Mouse (Mus musculus): ENCODE measurements around the gene Papln.

Gene Papln

DNA sequence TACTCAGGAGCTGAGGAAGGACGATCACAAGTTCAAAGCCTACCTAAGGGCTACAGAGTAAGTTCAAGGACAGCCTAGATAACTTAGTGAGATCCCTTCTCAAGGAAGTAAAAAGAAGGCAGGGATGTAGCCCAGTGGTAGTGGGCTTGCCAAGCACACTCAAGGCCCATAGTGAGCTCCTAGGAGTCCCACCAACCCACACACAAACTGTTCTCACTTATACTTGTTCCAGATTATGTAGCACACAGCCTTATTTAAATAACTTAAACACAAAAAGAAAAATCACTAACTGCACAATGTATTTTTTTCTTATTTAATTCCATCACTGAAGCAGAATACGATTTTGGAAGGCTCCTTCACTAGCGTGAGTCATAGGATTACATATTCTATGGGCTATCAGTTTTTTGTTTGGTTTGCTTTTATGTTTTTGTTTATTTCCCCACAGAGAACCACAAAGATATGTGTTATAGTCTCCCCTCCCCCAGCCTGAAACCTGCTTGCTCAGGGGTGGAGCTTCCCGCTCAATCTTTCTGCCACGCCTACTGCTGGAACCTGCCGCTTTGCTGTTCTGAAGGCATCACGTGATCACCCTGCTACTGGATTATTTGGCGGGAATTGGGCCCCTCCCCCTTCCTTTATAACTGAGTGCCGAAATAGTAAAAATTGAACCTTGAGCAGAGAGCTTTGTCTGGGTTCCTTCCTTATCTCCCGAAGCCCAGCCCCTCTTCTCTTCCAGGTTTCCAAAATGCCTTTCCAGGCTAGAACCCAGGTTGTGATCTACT, 78.2 kb downstream of the Papln start:
- no peak for DNase-seq

All from kidney, adult 11 months (tissue).